Mouse (Mus musculus) cerebellum, adult 18-20 months (tissue): ENCODE results near the gene Rdh1.
"Not testable (repeated sequence)": the region's sequence is repeated elsewhere in the genome, so short reads cannot be mapped to it uniquely, and the experiment has no call there.

ENCODE experiments used
- DNase-seq, 2 experiments: peaks; one replicate each; pipeline ENCODE4 v3.0.0; 2021

Rdh1 gene

DNA sequence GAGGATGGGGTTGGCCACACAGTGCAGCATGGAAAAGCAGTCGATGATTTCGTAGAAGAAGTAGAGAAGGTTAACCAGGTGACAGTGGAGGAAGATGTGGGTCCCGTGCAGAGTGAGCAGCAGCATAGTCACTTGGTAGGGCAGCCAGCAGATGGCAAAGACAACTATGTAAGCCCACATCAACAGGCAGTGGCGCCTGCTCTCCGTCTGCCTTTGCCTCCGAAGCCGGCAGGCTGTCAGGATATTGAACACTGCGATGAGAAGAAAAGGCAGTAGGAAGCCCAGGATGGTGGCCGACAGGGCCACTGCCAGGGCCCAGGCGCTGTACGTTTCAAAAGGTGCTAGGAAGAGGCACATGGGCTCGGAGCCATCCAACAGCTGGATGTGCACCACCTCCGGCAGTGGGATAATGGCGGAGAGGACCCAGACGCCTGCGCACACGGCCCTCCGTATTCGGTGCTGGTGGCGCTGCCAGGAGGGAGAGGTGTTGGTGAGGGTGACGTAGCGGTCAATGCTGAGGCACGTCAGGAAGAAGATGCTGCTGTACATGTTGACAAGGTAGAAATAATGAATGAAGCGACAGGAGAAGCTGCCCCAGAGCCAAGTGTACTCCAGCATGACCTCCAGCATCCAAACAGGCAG, 9.3 kb upstream of the Rdh1 start:
- peak in 1 of 2 experiments; percentile 23 for DNase-seq

GRCm38 (mm10) chr10:127751548-127751947, 8.0 kb upstream of the Rdh1 start, which contains the start of gene Gpr182:
Gpr182 (minus strand) TSS chr10:127751732.
- DNase-seq: no peak

DNA sequence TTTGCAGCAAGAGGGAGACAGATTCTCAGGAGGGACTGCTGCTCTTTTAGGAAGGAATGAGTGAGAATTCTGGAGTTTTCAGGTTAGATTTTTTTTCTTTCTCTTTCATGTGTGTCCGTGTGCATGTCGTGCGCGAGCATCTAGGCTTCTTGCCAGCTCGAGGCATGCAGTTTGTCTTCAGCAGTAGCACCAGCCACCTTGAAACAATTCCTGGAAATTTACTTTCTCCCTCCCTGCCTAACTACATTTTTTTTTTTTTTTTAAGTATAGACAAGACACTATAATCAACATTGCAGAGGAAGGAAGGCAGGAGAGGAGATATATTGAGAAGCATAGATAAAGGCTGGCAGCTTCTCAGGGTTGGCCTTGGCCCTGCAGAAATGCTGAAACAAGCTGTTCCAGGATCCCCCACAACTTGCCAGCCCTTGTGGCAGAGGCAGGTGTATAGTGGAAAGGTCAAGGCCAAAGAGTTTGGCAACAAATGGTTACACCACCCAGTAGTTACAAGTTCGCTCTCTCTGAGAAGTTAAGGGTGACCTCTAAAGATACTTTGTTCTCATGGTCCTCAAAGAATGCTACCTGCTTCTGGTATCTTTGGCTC, 4.9 kb upstream of the Rdh1 start:
- DNase-seq: no peak

DNA sequence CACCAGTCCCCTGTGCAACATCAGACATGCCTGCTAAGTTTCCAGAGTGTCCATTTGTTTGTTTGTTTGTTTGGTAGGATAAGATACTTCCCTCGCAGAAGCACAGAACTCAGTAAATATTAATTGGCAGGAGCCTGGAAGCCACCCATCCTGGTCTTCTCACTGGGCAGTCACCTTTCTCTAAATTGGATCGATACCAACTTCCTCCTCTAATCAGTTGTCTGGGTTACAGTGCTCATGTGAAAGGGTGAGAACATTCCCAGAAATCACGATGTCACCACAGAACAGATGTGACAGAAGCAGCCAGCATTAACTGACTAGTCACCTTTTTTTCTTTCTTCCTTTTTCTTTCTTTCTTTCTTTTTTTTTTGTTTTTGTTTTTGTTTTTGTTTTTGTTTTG, 4.3 kb upstream of the Rdh1 start:
- DNase-seq: no peak

DNA sequence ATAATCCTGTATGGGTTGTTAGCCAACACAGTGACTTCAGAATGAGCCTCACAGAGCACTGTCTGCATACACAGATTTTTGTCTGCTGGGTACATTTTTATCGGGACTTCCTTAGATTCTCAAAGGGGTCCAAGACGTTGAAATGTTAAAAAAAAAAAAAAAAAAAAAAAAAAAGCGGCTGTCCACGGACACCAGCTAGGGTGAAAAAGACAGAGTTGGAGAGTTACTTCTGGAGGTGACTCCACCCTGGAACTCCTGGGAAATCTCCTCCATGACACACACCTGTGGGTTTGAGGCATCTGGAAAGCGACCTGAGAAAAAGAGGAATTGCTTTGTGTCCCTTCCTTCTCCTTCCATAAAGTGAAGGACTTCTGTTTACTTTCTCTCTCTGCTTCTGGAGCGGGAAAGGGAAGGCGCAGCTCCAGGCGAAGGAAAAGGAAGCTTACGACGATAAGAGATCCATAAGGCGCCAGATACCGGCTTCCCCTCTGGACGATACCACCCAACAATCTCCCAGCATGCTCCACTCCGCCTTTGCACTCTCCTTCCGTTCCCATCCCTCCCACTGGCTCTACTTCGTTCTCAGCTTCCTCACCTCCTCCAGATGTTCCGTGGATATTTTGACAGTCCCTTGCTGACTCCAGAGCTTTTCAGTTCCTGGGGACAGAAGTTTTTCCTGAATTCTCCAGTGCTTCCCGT, 3.6 kb upstream of the Rdh1 start:
- DNase-seq: no peak

DNA sequence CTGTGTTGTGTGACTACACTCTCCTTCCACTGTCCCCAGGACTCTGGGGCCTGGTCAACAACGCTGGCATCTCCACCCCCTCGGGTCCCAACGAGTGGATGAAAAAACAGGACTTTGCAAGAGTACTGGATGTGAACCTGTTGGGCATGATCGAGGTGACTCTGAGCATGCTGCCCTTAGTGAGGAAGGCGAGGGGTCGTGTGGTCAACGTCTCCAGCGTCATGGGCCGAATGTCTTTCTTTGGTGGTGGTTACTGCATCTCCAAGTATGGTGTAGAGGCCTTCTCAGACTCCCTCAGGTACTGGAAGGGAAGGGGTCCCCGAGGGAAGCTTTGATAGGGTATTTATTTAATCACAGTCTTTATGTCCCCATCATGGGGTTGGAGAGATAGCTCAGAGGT, 3.4 kb downstream of the Rdh1 start:
- DNase-seq: not testable (repeated sequence)

GRCm38 (mm10) chr10:127763914-127764680, 4.6 kb downstream of the Rdh1 start:
- peak; percentile 30 to 35 for DNase-seq

DNA sequence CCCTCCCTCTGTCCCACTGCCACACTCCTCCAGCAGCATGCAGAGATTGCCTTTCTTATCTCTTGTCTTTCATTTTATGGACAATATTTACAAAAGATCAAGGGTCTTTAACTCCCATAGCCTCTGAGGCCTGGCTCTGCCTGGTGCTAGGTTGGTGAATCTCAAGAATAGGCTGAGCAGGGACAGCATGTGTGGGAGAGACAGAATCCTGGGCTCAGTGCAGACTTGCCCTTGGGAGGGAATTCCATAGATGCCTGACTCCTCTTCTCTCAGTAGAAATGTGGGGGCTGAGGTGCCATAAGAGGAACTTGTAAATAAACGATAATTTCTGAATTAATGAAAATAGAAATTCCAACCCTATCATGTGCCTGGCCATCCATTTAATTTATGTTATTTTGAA, 7.0 kb downstream of the Rdh1 start:
- DNase-seq: no peak

DNA sequence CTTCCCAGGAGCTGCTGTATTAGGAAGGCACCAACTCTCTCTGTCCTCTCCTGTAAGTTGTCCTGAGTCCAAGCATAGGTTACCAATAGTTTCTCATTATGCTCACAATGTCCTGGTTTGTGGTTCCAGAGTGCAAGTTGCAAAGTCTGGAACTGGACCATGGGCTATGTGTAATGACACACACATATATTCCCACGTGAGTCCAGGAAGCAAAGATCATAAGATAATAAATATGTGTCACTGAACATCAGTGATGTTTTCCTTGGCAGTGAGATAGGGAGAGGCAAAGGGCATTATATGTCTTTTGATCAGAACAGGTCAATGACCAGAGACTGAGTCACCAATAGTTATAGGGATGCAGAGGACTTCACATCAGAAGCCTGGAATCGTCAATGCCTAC, 16.5 kb downstream of the Rdh1 start, which contains the start of gene Rdh9:
Gene Rdh9, plus strand, starts transcription at position 376 of the 400 bp plus-strand sequence.
- DNase-seq: no peak

DNA sequence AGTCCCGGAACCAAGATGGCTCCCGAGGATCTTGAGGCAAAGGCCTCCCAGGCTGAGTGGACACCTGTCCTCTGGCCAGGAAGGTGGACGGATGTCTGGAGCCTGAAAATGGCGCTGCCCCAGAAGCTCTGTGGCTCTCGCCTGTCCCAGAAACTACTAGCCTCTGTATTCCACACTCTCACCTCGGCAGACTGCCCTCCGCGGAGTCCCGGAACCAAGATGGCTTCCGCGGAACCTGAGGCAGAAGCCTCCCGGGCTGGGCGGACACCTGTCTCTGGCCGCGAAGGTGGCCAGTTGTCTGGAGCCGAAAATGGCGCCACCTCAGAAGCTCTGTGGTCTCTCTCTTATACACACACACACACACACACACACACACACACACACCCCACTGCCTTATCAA, 22.8 kb downstream of the Rdh1 start:
- DNase-seq: not testable (repeated sequence)

DNA sequence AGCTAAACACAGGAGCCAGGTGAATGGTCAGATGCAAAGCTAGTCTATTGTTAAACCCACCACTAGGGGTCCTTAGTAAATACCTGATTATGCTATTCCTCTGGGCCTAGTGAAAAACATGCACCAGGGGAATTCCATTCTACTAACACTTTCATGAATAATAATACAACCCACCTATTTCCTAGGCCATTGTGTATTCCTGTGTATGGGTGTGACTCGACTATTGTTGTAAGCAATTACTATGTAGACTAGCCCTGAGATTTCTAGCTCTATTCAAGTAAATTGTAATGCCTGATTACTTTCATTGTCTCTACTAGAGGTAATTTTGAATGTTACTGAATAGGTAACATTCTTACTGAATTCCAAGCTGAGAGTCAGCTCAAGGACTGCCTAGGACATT, 25.9 kb downstream of the Rdh1 start:
- DNase-seq: not testable (repeated sequence)

DNA sequence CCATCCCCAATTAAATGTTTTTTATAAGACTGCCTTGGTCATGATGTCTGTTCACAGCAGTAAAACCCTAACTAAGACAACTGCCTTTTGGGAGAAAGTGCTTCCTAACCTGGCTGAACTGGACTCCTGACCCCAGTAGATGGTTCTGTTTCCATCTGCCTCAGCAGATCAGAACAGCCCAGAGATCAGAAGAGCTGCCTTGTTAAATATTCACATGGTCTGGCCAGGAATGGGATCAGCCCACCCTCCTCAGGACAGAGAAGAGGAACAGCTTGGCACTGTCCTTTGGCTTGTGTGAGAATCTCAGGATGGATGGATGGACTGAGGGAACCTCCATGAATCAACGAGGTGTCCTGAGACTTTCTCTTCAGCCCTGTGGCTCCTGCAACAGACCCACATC, 39.8 kb downstream of the Rdh1 start:
- no peak for DNase-seq

DNA sequence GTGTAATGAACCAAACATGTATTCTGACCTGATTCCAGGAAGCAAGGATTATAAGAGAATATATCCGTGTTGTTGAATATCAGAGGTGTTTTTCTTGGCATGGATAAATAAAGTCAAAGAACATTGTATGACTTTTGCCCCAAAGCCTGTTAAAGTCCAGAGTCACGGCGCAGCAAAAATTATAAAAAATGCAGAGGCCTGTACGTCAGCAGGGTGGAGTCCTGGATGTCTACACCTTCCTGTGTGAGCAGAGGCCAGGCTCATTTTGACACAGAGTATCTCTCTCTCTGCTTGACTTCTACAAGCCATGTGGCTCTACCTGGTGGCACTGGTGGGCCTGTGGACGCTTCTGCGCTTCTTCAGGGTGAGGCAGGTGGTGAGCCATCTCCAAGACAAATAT, 41.4 kb downstream of the Rdh1 start, which contains the start of gene Rdh16:
Gene Rdh16, plus strand, starts transcription at position 262 of the 400 bp plus-strand sequence.
- no peak for DNase-seq

DNA sequence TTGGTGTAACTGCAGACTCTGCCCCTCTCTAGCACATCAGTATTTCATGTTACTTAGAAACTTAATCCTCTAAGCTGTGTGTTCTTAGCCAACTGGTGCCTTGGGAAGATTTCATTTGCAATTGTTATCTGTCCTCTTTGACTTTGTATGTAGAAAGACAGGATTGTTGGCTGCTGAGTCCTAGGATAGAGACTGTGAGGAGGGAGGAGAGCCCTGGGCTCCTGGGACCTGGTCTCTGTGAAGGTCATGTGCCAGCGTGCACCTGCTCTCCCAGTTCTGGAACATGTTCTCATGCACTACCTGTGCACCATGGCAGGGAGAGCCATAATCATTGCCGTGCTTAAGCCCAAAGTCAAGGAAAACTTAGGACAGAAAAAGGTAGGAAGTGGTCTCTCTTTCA, 42.1 kb downstream of the Rdh1 start:
- DNase-seq: no peak

DNA sequence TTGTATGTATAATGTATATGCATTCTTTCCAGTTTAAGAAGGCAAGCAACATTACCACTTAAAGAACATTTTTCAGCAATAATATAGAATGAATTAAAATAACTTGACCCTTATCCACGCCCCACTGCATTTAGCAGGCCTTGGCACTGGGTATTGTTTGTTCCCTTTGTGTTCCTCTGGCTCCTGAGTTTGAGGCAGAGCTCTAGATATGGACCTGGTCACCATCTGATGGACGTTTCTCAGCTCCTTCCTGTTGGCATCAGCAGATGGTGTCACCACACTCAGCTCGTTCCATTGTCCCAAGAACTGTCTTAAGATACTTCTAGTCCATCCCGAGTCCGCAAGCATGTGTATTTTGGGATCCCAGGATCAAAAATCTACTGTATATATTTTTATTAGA, 42.7 kb downstream of the Rdh1 start:
- DNase-seq: no peak

GRCm38 (mm10) chr10:127804416-127804815, 44.9 kb downstream of the Rdh1 start:
- no peak for DNase-seq

DNA sequence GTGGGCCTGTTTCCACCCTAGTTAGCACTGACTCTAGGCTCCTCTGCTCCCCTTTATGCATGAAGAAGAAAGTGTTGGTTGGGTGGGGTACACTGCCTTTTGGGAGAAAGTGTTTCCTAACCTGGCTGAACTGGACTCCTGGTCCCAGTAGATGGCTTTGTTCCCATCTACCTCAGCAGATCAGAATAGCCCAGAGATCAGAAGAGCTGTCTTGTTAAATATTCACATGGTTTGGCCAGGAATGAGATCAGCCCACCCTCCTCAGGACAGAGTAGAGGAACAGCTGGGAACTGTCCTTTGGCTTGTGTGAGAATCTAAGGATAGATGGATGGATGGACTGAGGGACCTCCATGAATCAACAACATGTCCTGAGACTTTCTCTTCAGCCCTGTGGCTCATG, 56.4 kb downstream of the Rdh1 start:
- no peak for DNase-seq

- DNase-seq: not testable (repeated sequence)
These were observed 57.9 kb downstream of the Rdh1 start for GRCm38 (mm10) chr10:127817268-127817910.
